Mouse (Mus musculus): ENCODE measurements at regions not wholly inside any gene's neighbourhood (a gene's known extent, or its start where the extent isn't known, plus 50 kb on each side); places are given as distances from the start of the nearest gene placed in this dataset.

DNA sequence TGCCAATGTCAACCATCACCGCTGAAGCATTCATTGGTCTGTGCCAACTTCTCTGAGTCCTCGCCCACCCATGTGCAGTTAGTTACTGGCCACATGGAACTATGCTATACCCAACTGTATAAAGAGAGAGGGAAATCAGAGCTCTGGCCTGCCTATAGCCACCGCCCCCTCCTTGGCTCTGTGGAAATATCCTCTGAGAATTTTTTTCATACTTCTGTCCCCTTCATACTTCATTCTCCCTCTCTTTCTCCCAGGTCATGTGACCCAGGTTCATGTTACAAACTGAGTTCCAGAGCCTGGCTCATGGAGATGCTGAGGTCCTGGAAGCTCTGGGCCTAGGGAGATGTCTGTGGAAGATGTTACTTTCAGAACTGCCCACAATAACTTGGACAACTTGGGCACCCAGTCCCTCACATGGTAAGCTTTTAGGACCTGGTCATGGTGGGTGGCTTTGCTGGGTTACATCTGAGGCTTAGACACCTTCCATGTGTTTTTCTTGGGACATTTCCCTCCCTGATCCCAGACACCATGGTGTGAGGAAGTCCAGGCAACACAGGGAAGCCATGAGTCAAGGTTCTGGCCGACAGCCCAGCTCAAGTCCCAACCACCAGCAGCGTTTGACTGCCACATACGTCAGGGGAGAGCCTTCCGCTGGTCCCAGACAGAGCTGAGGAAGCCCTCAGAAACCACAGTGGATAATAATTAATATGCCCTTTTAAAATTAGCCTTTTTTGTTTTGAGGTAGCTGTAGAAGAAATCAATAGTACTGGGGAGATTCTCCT lies 89.0 kb upstream of the Trpm1 start:
- TF ChIP-seq POLR2A (IDR thresholded peaks at IDR 0.05; ENCODE audit: borderline replicate concordance, control insufficient read depth, low read depth, low read length) = no peak
- TF ChIP-seq CTCF (IDR thresholded peaks at IDR 0.05; ENCODE audit: control insufficient read depth, insufficient read depth, low read length) = no peak

All from bone marrow, adult 2 months (tissue).